Mouse (Mus musculus): ENCODE measurements around the gene Ikzf4.

GRCm38 (mm10) chr10:128655254-128655653 is 9.5 kb upstream of the Ikzf4 start:
- no peak for TF ChIP-seq POLR2A (IDR thresholded peaks at IDR 0.05; ENCODE audit: control insufficient read depth in 1 of 2, insufficient read depth in 1 of 2, low read depth in 1 of 2, low read length in 2 of 2, poor library complexity in 1 of 2)
- no peak for TF ChIP-seq EP300 (IDR thresholded peaks at IDR 0.05; ENCODE audit: low read depth in 1 of 2, low read length in 2 of 2)
- TF ChIP-seq CTCF (IDR thresholded peaks at IDR 0.05 in 2 of 3, conservative IDR thresholded peaks at IDR 0.05 in 1 of 3; ENCODE audit: control insufficient read depth in 1 of 3, insufficient read depth in 1 of 3, low read depth in 2 of 3, low read length in 3 of 3, poor library complexity in 1 of 3, severe bottlenecking in 1 of 3) = no peak
- TF ChIP-seq TBP (IDR thresholded peaks at IDR 0.05; ENCODE audit: low read depth, low read length) = no peak
- TF ChIP-seq MYB (IDR thresholded peaks at IDR 0.05; ENCODE audit: low read depth, low read length) = no peak
